In genomic region chr9:32940111-32940813, GRCm38 (mm10) we compare ENCODE assay signal across 8 mouse cellular contexts.
DNase-seq lines count a peak whose midpoint lies in the region; ATAC-seq and TF ChIP-seq lines count a peak whose summit lies in the region.

No protein-coding gene starts in this region.

- ATAC-seq in G1E (ENCODE audit: extremely low read depth, insufficient number of reproducible peaks, low FRiP score, poor library complexity, severe bottlenecking): peak; percentile 34; the same call in 1 of the 2 replicates
- ATAC-seq in hematopoietic stem cell, adult 5-6 weeks (replicated peaks in 1 of 2; ENCODE audit: insufficient read depth in 1 of 2, low FRiP score in 2 of 2, low TSS enrichment in 1 of 2, low read depth in 1 of 2, poor library complexity in 2 of 2, severe bottlenecking in 2 of 2): peak; percentile 95 to 97
- peak; percentile 88 for ATAC-seq in lung, embryonic 14.5 days (ENCODE audit: insufficient read depth)

- H3K27ac ChIP-seq in lung, embryonic 14.5 days (ENCODE audit: low read depth): peak overlapping the region; percentile 44; the same call in 1 of the 2 replicates
- H3K27ac ChIP-seq in olfactory bulb, adult 2 months (ENCODE audit: insufficient read depth, low read depth, low read length): no peak overlapping the region

- peak; percentile 25 for DNase-seq in G1E (ENCODE audit: low spot score)
- peak; percentile 45 to 60 for DNase-seq in cerebellum, adult 18-20 months
- peak; percentile 88 for DNase-seq in forelimb bud, embryonic 11.5 days (ENCODE audit: low read depth, low spot score)
- peak; percentile 52 to 75 for DNase-seq in layer of hippocampus, adult 8-10 months (ENCODE audit: low spot score in 2 of 2)
- peak; percentile 97 for DNase-seq in lung, embryonic 14.5 days
- DNase-seq in thymus, adult 18-20 months: peak; percentile 64 to 81

- no peak for TF ChIP-seq CTCF in G1E (IDR thresholded peaks at IDR 0.05; ENCODE audit: low read depth, low read length)
- peak; percentile 81 for TF ChIP-seq CTCF in lung, embryonic 14.5 days (IDR thresholded peaks at IDR 0.05; ENCODE audit: low read depth)
- TF ChIP-seq CTCF in olfactory bulb, adult 2 months (IDR thresholded peaks at IDR 0.05; ENCODE audit: insufficient read depth, low read depth, low read length): peak; percentile 49; the same call in 1 of the 2 replicates

- no peaks in the 10 kb centered on the region for H3K9me3 ChIP-seq in G1E (replicated peaks)
- H3K9me3 ChIP-seq in lung, embryonic 14.5 days (ENCODE audit: low read depth, low read length): no peaks in the 10 kb centered on the region

- no peaks in the 10 kb centered on the region for H3K27me3 ChIP-seq in G1E (ENCODE audit: insufficient read depth, low read length)
- no peaks in the 10 kb centered on the region for H3K27me3 ChIP-seq in lung, embryonic 14.5 days (ENCODE audit: insufficient read depth, low read length)

- WGBS in lung, embryonic 14.5 days: 17% methylated on average over 19 of the region's 19 CpGs
- 22% methylated on average over 19 of the region's 19 CpGs for whole genome bisulfite sequencing in olfactory bulb, adult 2 months

- H3K36me3 ChIP-seq in G1E (replicated peaks): no peaks in the 10 kb centered on the region
- no peaks in the 10 kb centered on the region for H3K36me3 ChIP-seq in lung, embryonic 14.5 days (ENCODE audit: insufficient read depth)

- H3K9ac ChIP-seq in lung, embryonic 14.5 days: peak overlapping the region; percentile 55

- peak overlapping the region; percentile 67 for H3K4me2 ChIP-seq in lung, embryonic 14.5 days

- peak overlapping the region; percentile 51; the same call in 1 of the 2 replicates for H3K4me3 ChIP-seq in G1E (ENCODE audit: low read depth, low read length)
- H3K4me3 ChIP-seq in lung, embryonic 14.5 days (ENCODE audit: low read depth, low read length): peak overlapping the region; percentile 39
- H3K4me3 ChIP-seq in olfactory bulb, adult 2 months (ENCODE audit: insufficient read depth, low read depth, low read length): peak overlapping the region; percentile 45

- TF ChIP-seq POLR2A in olfactory bulb, adult 2 months (IDR thresholded peaks at IDR 0.05; ENCODE audit: insufficient read depth, low read depth, low read length): no peak

- H3K4me1 ChIP-seq in G1E (ENCODE audit: insufficient read depth, low read depth, low read length): peaks cover 3% of the 10 kb centered on the region; the same call in 1 of the 2 replicates
- peaks cover 9% of the 10 kb centered on the region for H3K4me1 ChIP-seq in lung, embryonic 14.5 days (ENCODE audit: insufficient read depth)
- peaks cover 4% of the 10 kb centered on the region for H3K4me1 ChIP-seq in olfactory bulb, adult 2 months (ENCODE audit: control insufficient read depth, insufficient read depth, low read length)

Comparison
In these comparisons a context has a peak if more than half of its experiments do, and no peak if none do; other contexts are left out.
1. ATAC-seq: peak in every context shown above with its lines; median percentile 96 in hematopoietic stem cell, adult 5-6 weeks; 88 in lung, embryonic 14.5 days; 34 in G1E.
2. DNase-seq: peak in every context shown above with its lines; median percentile 97 in lung, embryonic 14.5 days; 88 in forelimb bud, embryonic 11.5 days; 72 in thymus, adult 18-20 months; 64 in layer of hippocampus, adult 8-10 months; 52 in cerebellum, adult 18-20 months; 25 in G1E.